Mouse (Mus musculus) frontal cortex, adult (tissue): ENCODE data around the gene Brinp2.
A peak's percentile ranks its signal among the peaks of the same experiment; 100 is the strongest.

Source experiments
- ATAC-seq: cut with Nextera tagmentation; 2 replicates; pipeline ENCODE4 v1.9.2; 2017; ENCODE audit warnings: mild to moderate bottlenecking, moderate library complexity, mixed read lengths; ENCODE audit not compliant: low TSS enrichment

Brinp2 gene

DNA sequence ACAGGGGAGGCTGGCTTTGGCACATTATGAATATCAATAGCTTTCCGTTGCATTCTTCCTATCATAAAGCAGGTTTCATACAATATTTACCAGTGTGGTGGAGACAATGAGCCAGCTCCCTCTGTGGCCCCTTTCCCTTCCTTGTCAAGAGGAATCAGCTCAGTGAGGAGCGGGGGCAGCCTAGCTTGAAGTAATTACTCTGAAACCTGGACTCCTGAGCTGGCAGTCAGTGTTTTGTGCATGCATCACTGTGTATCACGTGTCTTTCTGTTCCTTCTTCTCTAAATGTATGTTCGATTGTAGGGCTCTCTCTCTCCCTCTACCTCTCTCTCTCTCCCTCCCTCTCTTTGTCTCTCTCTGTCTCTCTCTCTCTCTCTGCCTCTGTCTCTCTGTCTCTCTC, 135.1 kb downstream of the Brinp2 start:
- ATAC-seq = no peak

DNA sequence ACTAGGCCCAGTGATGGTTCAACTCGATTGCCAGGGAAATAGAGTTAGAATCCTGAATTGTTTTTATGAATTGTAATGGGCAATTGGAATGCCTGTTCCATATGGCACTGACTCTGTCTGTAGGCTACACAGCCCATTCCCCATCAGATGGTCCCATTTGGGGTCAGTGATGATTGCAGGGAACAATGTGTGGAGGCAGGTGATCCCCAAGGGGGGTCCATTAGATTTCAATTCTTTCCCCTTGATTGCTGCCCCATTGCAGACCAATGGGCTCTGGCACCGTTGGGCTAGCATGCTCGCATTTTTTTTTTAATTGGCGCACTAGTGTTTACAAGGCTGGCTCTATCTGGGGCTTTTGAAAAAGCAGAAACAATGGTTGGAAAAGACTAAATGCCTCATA, 136.0 kb downstream of the Brinp2 start:
- no peak for ATAC-seq

- ATAC-seq = no peak
Observed at GRCm38 (mm10) chr1:158218750-158219149, 137.4 kb downstream of the Brinp2 start.

DNA sequence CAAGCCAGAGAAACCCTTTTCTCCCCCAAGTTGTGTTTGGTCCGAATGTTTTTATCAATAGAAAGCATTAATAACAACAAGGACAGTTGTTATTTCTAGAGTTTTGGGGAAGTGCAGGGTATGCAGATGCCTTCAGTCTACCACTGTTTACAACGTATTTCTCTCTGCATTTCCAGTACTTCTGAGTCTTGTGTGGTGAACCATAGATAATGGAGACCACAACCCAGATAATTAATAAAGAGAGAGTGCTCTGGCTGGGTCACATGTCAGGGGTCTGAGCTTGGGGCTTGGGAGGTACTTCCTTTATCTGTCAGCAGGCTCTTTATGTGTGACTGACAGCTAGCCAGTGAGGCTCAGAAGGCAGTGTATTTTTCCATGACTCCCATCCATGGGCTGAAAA, 137.8 kb downstream of the Brinp2 start:
- no peak for ATAC-seq

- ATAC-seq = no peak
Observed at GRCm38 (mm10) chr1:158215581-158215980, 140.5 kb downstream of the Brinp2 start.

GRCm38 (mm10) chr1:158214743-158215142, 141.4 kb downstream of the Brinp2 start:
- peak; percentile 64; the same call in 1 of the 2 replicates for ATAC-seq

DNA sequence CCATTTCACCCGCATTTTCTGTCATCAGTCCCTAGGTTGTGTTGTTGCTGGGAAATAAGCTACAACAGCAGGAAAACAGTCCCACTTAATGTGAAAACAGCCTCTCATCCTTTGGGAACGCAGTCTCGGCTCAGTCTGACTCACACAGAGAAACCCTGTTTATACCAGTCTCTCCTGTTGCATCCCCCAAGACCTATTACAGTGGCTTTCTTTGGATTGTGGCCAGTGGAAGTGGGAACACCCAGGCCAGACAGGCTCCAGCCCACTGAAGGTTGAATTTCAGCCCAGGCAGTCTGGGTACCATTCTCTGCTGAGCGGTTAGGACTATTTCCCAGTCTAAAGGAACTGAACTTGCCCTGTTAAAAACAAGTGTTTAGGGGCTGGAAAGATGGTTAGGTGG, 142.4 kb downstream of the Brinp2 start:
- ATAC-seq = no peak

DNA sequence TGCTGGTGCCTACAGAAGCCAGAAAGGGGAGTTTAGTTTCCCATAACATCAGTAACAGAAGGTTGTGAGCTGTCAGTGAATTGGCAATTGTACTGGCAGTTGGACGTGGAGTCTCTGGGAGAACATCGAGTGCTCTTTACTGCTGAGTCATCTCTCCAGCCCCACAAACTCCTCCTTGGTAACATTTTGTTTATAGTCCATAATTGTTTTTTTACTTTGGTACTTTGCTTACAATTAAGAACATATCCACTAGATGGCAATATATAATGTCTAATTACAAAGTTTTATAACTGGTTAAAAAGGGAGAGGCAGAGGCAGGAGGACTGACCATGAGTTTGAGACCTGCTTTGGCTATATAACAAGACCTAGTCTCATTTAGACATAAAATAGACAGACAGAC, 148.5 kb downstream of the Brinp2 start:
- no peak for ATAC-seq

GRCm38 (mm10) chr1:158202932-158203331, 153.2 kb downstream of the Brinp2 start:
- ATAC-seq = no peak
